Mouse (Mus musculus): Measurements from ENCODE around the gene Itgad.

Itgad gene

GRCm38 (mm10) chr7:128178385-128178784 lies 24.2 kb downstream of the Itgad start:
- in situ Hi-C loops (cut with MseI, MboI): no loop called here

DNA sequence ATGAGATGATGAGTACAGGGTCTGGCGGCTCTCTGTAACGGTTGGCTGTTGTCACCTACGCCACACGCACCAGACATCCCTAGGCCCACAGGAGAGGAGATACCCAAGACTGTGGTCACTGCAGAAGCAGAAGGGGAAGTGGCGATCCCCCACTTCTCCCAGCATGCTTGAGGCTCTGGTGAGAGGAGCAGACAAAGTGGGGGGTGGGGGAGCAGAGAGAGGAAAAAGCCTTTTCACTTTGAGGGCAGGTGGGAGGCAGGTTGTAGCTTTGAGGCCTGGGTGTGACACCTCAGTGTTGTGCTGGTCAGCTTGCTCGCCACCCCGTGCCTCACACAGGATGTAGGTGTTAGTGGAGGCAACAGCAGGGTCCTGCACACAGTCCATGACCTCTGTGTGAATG lies 25.9 kb downstream of the Itgad start:
- in situ Hi-C loops (cut with MseI, MboI): no loop called here

DNA sequence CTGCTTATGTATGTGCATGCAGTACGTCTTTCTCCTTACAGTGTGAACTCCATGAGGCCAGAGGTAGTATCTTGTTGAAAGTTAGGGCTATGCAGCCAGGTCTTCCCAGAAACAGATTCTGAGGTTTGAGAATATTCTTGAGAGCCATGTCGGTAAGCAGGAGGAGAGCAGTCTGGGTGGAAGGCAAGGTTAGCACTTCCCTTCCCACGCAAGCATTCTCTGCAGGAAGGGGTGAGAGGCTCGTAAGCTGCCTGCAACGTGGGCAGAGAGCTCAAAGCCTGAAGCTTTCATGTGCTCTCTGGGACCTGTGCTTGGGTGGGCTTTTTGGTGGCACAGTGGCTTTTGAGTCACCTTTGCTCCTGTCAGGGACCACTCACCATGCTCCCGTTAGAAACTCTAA lies 26.4 kb downstream of the Itgad start:
- in situ Hi-C loops (cut with MseI, MboI): no loop called here

DNA sequence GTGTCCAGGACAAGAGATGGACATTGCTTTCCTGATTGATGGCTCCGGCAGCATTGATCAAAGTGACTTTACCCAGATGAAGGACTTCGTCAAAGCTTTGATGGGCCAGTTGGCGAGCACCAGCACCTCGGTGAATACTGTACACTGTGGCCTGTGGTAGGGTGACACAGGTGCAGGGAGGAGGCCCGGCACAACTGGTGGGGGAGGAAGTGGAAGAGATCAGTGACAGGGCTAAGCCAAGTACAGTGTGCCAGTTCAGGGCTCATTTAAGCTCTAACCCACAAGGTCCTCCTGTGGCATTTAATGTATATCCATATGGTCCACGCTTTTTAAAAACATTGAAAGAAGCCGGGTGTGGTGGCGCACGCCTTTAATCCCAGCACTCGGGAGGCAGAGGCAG lies 27.5 kb downstream of the Itgad start:
- in situ Hi-C loops (cut with MseI, MboI): no loop called here

DNA sequence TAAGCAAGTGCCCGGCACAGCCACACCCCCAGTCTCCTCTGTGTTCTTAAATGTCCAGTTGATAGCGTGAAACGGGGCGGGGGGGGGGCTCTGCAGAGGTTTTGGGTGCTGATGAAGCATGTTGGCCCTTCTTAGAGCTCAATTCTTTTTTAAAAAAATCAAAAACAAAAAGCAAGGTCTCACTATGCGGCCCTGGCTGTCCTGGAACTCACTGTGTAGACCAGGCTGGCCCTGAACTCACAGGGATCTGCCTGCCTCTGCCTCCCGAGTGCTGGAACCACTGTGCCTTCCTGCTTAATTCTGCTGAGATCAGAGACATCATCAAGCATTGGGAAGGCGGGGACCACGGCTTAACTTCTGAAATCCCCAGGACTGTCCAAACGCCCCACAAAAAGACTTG lies 47.4 kb downstream of the Itgad start:
- in situ Hi-C loops (cut with MseI, MboI): loop anchor here (10.0 kb wide), 2 partner anchors 97 to 187 kb away; no protein-coding TSS in a partner anchor

- in situ Hi-C loops (cut with MseI, MboI): loop anchor here (10.0 kb wide), 2 partner anchors 98 to 188 kb away; no protein-coding TSS in a partner anchor
Observed at GRCm38 (mm10) chr7:128203071-128203470, 48.9 kb downstream of the Itgad start.

- in situ Hi-C loops (cut with MseI, MboI): loop anchor here (10.0 kb wide), 2 partner anchors 99 to 189 kb away; no protein-coding TSS in a partner anchor
Observed at GRCm38 (mm10) chr7:128204179-128204578, 50.0 kb downstream of the Itgad start.

GRCm38 (mm10) chr7:128205695-128206094 lies 51.5 kb downstream of the Itgad start:
- in situ Hi-C loops (cut with MseI, MboI): loop anchor here (10.0 kb wide), 2 partner anchors 101 to 191 kb away; no protein-coding TSS in a partner anchor

GRCm38 (mm10) chr7:128206152-128206551 lies 52.0 kb downstream of the Itgad start, which contains the start of gene Cox6a2:
Cox6a2 (minus strand) TSS chr7:128206387.
- in situ Hi-C loops (cut with MseI, MboI): loop anchor here (10.0 kb wide), 2 partner anchors 101 to 191 kb away; no protein-coding TSS in a partner anchor

DNA sequence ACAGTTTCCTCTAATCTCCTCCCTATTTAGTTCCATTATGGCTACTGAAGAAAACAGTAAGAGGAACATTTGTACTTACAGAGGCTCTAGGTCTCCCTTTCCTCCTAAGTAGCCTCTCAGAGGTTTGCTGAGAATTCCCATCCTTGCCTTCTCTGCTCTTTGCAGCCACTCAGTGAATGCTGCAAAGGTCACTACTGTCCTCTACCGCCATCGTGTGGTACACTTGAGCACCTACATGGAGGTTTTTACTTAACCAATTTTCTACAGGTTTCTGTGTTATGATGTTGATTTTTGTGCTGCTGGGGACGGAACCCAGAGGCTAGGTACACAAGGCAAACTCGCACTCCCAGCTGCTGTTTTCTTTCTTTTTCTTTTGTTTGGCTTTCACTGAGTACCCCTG lies 54.0 kb downstream of the Itgad start:
- in situ Hi-C loops (cut with MseI, MboI): loop anchor here (10.0 kb wide), 2 partner anchors 103 to 193 kb away; no protein-coding TSS in a partner anchor

- in situ Hi-C loops (cut with MseI, MboI): loop anchor here (10.0 kb wide), 2 partner anchors 105 to 195 kb away; no protein-coding TSS in a partner anchor
Observed at GRCm38 (mm10) chr7:128209826-128210225, 55.6 kb downstream of the Itgad start.

DNA sequence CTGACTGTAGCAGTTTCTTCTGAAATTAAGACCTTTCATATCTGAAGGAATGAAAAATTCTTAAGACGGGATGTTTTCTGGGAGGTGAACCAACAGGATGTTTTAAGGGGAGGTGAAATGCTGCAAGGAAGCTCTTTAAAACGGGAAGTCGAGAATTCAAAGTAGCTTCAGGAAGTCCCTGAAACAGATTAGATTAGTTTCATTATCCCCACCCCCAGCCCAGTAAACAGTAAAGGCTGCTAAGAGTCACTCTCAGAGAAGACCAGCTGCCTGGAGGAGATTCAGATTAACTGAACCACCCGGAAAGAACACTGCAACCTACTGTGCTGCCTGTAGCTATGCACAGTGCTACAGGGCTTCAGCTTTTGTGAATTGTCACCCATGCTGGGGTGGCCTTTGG lies 65.8 kb downstream of the Itgad start:
- in situ Hi-C loops (cut with MseI, MboI): no loop called here

- in situ Hi-C loops (cut with MseI, MboI): no loop called here
Observed at GRCm38 (mm10) chr7:128220936-128221335, 66.8 kb downstream of the Itgad start.

DNA sequence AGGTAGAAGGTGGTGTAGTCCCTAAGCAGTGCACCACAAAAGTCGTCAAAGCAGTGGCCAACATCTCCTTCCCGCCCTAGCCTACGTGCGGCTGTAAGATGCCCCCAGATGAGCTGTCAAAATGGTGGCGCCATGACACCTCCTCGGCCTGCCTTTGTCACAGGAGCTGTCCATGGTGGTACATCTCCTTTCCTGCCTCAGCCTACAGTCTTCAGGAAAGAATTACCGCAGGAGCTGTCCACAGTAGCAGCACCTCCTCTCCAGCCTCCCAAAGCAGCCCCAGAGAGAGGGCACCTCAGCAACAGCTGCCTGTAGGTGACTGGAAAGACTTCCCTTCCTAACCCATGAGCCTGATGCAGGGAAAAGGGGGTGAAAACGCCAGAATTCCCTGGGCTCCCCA lies 77.6 kb downstream of the Itgad start:
- in situ Hi-C loops (cut with MseI, MboI): no loop called here

DNA sequence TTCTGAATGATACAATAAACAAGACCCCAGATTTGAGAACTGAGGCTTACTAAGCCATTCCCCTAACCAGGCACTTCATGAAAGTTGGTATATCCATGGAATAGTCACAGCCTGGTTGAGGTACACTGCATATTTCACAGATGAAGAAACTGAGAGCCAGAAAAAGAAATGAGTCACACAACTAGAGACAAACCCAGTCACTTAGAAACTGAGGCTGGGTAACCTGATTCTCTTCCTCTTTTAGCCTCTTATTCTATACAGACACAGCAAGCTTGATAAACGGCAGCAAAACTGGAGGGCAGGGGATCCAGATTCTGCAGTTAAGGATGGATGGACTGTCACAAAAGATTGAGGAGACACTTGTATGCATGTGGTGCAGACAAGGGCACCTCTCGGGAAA lies 80.6 kb downstream of the Itgad start:
- in situ Hi-C loops (cut with MseI, MboI): no loop called here

DNA sequence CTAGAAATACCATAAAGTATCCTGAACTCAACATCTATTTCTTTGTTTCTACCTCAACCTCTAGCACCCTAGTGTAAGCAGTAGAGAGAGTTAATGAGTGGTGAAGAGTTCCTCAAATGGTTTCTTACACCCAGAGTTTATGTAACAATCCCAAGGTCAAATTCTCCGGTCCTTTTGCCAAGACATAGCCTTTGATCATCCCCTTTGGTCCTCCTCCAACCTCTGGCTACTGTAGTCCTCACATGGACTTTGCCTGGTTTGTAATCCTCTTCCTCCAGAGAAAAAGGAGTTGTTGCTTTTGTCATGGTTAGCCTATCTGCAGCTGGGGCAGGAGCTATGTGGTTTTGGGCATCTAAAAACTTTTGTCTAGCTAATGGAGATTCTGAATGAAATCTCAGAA lies 81.3 kb downstream of the Itgad start:
- in situ Hi-C loops (cut with MseI, MboI): no loop called here

GRCm38 (mm10) chr7:128236426-128236825 lies 82.2 kb downstream of the Itgad start:
- in situ Hi-C loops (cut with MseI, MboI): no loop called here

- in situ Hi-C loops (cut with MseI, MboI): no loop called here
Observed at GRCm38 (mm10) chr7:128236856-128237592, 82.8 kb downstream of the Itgad start, which contains the start of gene Armc5. Armc5 (plus strand) TSS chr7:128237342.

DNA sequence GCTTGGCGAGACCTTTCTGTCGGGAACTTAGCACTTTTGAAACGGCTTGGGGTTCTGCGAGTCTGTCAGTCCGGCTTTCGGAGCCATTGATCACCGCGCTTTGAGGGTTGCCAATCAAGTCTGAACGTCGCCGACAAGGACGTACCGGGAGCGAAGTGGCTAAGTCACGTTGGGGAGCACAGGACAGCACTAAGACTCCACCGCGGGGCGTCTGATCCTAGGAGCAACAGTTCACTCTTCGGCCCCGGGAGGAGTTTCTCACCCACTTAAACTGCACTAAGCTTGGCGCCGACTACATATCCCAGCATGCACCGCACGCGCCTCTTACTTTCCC lies 83.4 kb downstream of the Itgad start:
- in situ Hi-C loops (cut with MseI, MboI): no loop called here

DNA sequence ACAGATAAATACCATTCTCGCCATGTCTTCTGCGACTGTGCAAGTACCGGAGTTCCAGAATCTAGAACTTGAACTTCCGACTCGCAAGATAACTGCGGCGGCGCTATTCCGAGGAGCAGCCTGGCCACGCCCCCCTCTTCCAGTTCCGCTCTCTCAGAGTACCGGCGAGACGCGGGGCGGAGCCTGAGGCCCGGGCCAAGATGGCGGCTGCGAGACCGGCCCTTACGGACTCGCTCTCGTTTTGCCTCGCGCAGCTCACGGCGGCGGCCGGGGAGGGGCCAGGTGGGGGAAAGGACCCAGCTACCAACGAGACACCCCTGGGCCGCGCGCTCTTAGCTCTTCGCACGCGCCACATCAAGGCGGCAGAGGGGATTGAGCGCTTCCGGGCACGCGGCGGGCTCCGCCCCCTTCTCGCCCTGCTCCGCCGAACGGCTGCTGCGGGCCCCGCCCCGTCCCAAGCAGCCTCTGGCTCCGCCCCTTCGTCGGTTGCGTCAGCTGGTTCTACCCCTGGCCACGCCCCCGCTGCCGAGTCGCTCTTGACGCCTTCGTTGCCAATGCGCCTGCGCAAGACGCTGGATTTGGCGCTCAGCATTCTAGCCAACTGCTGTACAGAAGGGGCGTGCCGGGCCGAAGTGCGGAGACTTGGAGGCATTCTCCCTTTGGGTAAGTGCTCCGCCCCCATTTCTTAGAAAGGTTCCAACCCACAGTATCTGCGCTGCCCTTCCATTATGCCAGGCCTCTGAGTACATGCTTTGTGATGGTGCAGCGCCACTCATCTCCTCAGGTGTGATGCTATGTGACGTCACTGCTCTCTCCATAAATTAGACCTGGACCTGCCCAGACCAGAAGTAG lies 84.0 kb downstream of the Itgad start, which contains the start of gene 9130023H24Rik:
TSS of gene 9130023H24Rik (minus strand) at position 105 of the 852 bp plus-strand sequence.
- in situ Hi-C loops (cut with MseI, MboI): no loop called here

GRCm38 (mm10) chr7:128238991-128239390 lies 84.8 kb downstream of the Itgad start:
- in situ Hi-C loops (cut with MseI, MboI): no loop called here

DNA sequence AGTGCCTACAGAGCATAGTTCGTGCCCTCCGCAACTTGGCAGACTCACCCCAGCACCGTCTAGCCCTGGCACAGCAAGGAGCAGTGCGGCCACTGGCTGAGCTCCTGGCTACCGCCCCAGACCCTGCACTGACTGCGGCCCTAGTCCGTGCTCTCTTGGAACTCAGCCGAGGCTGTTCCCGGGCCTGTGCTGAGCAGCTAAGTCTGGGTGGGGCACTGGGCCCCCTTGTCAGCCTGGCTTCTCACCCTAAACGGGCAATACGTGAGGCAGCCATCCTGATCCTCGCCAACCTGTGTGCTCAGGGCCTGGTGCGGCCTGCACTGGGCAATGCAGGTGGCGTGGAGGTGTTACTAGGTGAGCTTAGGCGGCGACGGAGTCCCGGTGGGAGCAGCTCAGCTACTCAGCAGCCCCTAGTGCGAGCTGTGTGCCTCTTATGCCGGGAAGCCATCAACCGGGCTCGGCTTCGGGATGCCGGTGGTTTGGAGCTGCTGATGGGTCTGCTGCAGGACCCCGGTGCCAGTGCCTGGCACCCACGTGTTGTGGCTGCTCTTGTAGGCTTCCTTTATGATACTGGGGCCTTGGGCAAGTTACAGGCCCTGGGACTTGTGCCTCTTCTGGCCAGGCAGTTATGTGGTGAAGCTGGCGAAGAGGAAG lies 86.1 kb downstream of the Itgad start:
- in situ Hi-C loops (cut with MseI, MboI): no loop called here
